Mouse (Mus musculus) MEL (cell line): ENCODE measurements around the gene Sox30. TPM values are rescaled to one million over a fixed set of nuclear protein-coding genes. Genes with fewer than 3 reads are reported as not detected.
A peak's percentile ranks its signal among the peaks of the same experiment; 100 is the strongest.

Experiments used
- DNase-seq: peaks from one replicate; pipeline ENCODE4 v3.0.0; 2011; ENCODE audit warnings: low read depth, low spot score
- H3K27ac ChIP-seq: 2 replicates; pipeline ENCODE4 v1.5.1; 2012; ENCODE audit warnings: low read depth, mild to moderate bottlenecking, control low read depth, low read length, moderate library complexity; ENCODE audit not compliant: control insufficient read depth
- H3K27me3 ChIP-seq, 2 experiments: fragments of 150-350 bp in 1 of 2; sonication (generic) in 1 of 2; 2 replicates each; pipeline ENCODE4 v1.6.1; 2012; ENCODE audit warnings: low read length in 2 of 2, mild to moderate bottlenecking in 2 of 2, improper control_type of control experiment in 1 of 2, moderate library complexity in 1 of 2; ENCODE audit not compliant: insufficient read depth in 2 of 2, control insufficient read depth in 1 of 2
- H3K36me3 ChIP-seq, 2 experiments: 2 replicates each; pipeline ENCODE4 v1.6.1; 2012 to 2014; ENCODE audit warnings: low read length in 2 of 2, improper control_type of control experiment in 1 of 2, inconsistent platforms in 1 of 2, mild to moderate bottlenecking in 1 of 2; ENCODE audit not compliant: insufficient read depth in 2 of 2, control insufficient read depth in 1 of 2
- H3K4me1 ChIP-seq, 2 experiments: fragments of 150-350 bp in 1 of 2; sonication (generic) in 1 of 2; 2 replicates each; pipeline ENCODE4 v1.6.1; 2012; ENCODE audit warnings: low read length in 2 of 2, improper control_type of control experiment in 1 of 2, mild to moderate bottlenecking in 1 of 2; ENCODE audit not compliant: insufficient read depth in 2 of 2, control insufficient read depth in 1 of 2
- H3K4me3 ChIP-seq, 2 experiments: fragments of 150-350 bp in 1 of 2; sonication (generic) in 1 of 2; 2 replicates each; pipeline ENCODE4 v1.5.1; 2012; ENCODE audit warnings: low read depth in 2 of 2, low read length in 2 of 2, mild to moderate bottlenecking in 2 of 2, moderate library complexity in 2 of 2, control low read depth in 1 of 2, improper control_type of control experiment in 1 of 2; ENCODE audit not compliant: control insufficient read depth in 1 of 2, insufficient read depth in 1 of 2
- H3K79me2 ChIP-seq: 2 replicates; pipeline ENCODE4 v1.6.1; 2012; ENCODE audit warnings: mild to moderate bottlenecking, low read length, moderate library complexity; ENCODE audit not compliant: control insufficient read depth, poor library complexity, insufficient read depth
- H3K9ac ChIP-seq: 2 replicates; pipeline ENCODE4 v1.6.1; 2012; ENCODE audit warnings: low read depth, mild to moderate bottlenecking, control low read depth, low read length, moderate library complexity; ENCODE audit not compliant: control insufficient read depth, poor library complexity, severe bottlenecking
- H3K9me3 ChIP-seq: fragments of 150-350 bp; sonication (generic); replicated peaks from 2 replicates; pipeline ENCODE4 v1.6.1; 2012; ENCODE audit warnings: mild to moderate bottlenecking, low read length, improper control_type of control experiment, moderate library complexity; ENCODE audit not compliant: insufficient read depth
- CHD2 ChIP-seq: IDR thresholded peaks from 2 replicates; pipeline ENCODE4 v1.6.1; 2011; ENCODE audit warnings: low read length, improper control_type of control experiment
- CTCF ChIP-seq, 3 experiments: IDR thresholded peaks in 2 of 3; conservative IDR thresholded peaks in 1 of 3; 2 replicates each; pipeline ENCODE4 v1.5.1; 2011 to 2012; ENCODE audit warnings: low read length in 3 of 3, low read depth in 2 of 3, mild to moderate bottlenecking in 2 of 3, improper control_type of control experiment in 1 of 3, inconsistent platforms in 1 of 3, mixed read lengths in 1 of 3, moderate library complexity in 1 of 3; ENCODE audit not compliant: control insufficient read depth in 1 of 3, insufficient read depth in 1 of 3, poor library complexity in 1 of 3, severe bottlenecking in 1 of 3
- E2F4 ChIP-seq: IDR thresholded peaks from 2 replicates; pipeline ENCODE4 v1.6.1; 2011; ENCODE audit warnings: low read depth, low read length, improper control_type of control experiment, borderline replicate concordance
- EP300 ChIP-seq, 2 experiments: IDR thresholded peaks; 2 replicates each; pipeline ENCODE4 v1.6.1; 2011; ENCODE audit warnings: improper control_type of control experiment in 2 of 2, low read length in 2 of 2, low read depth in 1 of 2, mild to moderate bottlenecking in 1 of 2
- POLR2AphosphoS5 ChIP-seq: IDR thresholded peaks from 2 replicates; pipeline ENCODE4 v1.6.1; 2012; ENCODE audit warnings: low read depth, borderline replicate concordance, mild to moderate bottlenecking, inconsistent platforms, low read length, moderate library complexity, mixed read lengths
- SMC3 ChIP-seq: IDR thresholded peaks from 2 replicates; pipeline ENCODE4 v1.6.1; 2011; ENCODE audit warnings: low read depth, low read length, improper control_type of control experiment
- TCF12 ChIP-seq: IDR thresholded peaks from 2 replicates; pipeline ENCODE4 v1.6.1; 2014; ENCODE audit warnings: low read depth, mild to moderate bottlenecking, inconsistent platforms, low read length, improper control_type of control experiment, moderate library complexity
- UBTF ChIP-seq: IDR thresholded peaks from 2 replicates; pipeline ENCODE4 v1.6.1; 2012; ENCODE audit warnings: low read depth, mild to moderate bottlenecking, inconsistent platforms, low read length, improper control_type of control experiment, moderate library complexity, borderline replicate concordance; ENCODE audit not compliant: insufficient read depth
- USF1 ChIP-seq: IDR thresholded peaks from 2 replicates; pipeline ENCODE4 v1.6.1; 2014; ENCODE audit warnings: low read depth, mild to moderate bottlenecking, inconsistent platforms, low read length, improper control_type of control experiment, moderate library complexity
- polyA plus RNA-seq, 2 experiments: library from polyadenylated mRNA; stranded (reverse) in 1 of 2; unstranded in 1 of 2; fragments of >175 nt in 1 of 2; fragments of >200 nt in 1 of 2; gene quantifications; 2 replicates each; pipeline versions ENCODE4 v1.2.1 to v1.2.4; 2012; ENCODE audit warnings: low replicate concordance in 2 of 2, low read depth in 1 of 2; ENCODE audit not compliant: insufficient read length in 2 of 2, insufficient read depth in 1 of 2, missing spikeins in 1 of 2
- total RNA-seq: library from RNA; depleted of rRNA; stranded (reverse); fragments of 300-350 nt; gene quantifications from 2 replicates; pipeline ENCODE4 v1.2.3, GENCODE M21; 2012

The Sox30 gene
- total and polyA plus RNA-seq, 3 experiments: not detected

GRCm38 (mm10) chr11:46061776-46062445, 81.8 kb downstream of the Sox30 start:
- Histone ChIP-seq H3K4me1 (peaks cover 9 to 15% of the 10 kb centered on the region in 2 experiments), H3K9me3 (no peaks in the 10 kb centered on the region), H3K36me3 (peaks cover 0 to 16% of the 10 kb centered on the region in 2 experiments; a peak in 2 of 4 replicates), H3K4me3 (no peak overlapping the region), H3K79me2 (no peaks in the 10 kb centered on the region), H3K9ac (no peak overlapping the region), H3K27me3 (no peaks in the 10 kb centered on the region; a peak in 1 of 4 replicates), H3K27ac (no peak overlapping the region)
- TF ChIP-seq POLR2AphosphoS5: no peak
- 0 out of 4 replicates have a peak, but pooled peaks of 1 of the 2 experiments have one; percentile 5 for TF ChIP-seq EP300 (IDR thresholded peaks at IDR 0.05; ENCODE audit: low read depth in 1 of 2, low read length in 2 of 2)
- DNase-seq: no peak

- Histone ChIP-seq H3K4me1 (peaks cover 9 to 15% of the 10 kb centered on the region in 2 experiments), H3K27ac (no peak overlapping the region), H3K4me3 (no peak overlapping the region), H3K36me3 (peaks cover 0 to 16% of the 10 kb centered on the region in 2 experiments; a peak in 2 of 4 replicates), H3K27me3 (no peaks in the 10 kb centered on the region; a peak in 1 of 4 replicates), H3K9ac (no peak overlapping the region), H3K9me3 (no peaks in the 10 kb centered on the region), H3K79me2 (no peaks in the 10 kb centered on the region)
- no peak for TF ChIP-seq TCF12
- TF ChIP-seq E2F4: no peak
- no peak for TF ChIP-seq UBTF
- no peak for DNase-seq
Measured at GRCm38 (mm10) chr11:46062569-46062968, 82.5 kb downstream of the Sox30 start.

- Histone ChIP-seq H3K9me3 (no peaks in the 10 kb centered on the region), H3K27me3 (no peaks in the 10 kb centered on the region; a peak in 1 of 4 replicates), H3K9ac (no peak overlapping the region), H3K36me3 (peaks cover 0 to 16% of the 10 kb centered on the region in 2 experiments; a peak in 2 of 4 replicates), H3K79me2 (no peaks in the 10 kb centered on the region), H3K4me1 (peaks cover 9 to 15% of the 10 kb centered on the region in 2 experiments), H3K4me3 (no peak overlapping the region), H3K27ac (no peak overlapping the region)
- DNase-seq: no peak
- 0 out of 2 replicates have a peak, but pooled peaks have one; percentile 0 for TF ChIP-seq SMC3
- peak; percentile 23; the same call in 1 of the 2 replicates for TF ChIP-seq USF1
- TF ChIP-seq CHD2: no peak
- peak in 2 of 3 experiments; percentile 17 to 26; a peak in 2 of 6 replicates for TF ChIP-seq CTCF (IDR thresholded peaks at IDR 0.05 in 2 of 3, conservative IDR thresholded peaks at IDR 0.05 in 1 of 3; ENCODE audit: control insufficient read depth in 1 of 3, insufficient read depth in 1 of 3, low read depth in 2 of 3, low read length in 3 of 3, poor library complexity in 1 of 3, severe bottlenecking in 1 of 3)
Measured at GRCm38 (mm10) chr11:46062993-46063731, 83.1 kb downstream of the Sox30 start.
